Comparison of ENCODE assay signal across 8 mouse cellular contexts in the genomic region with DNA sequence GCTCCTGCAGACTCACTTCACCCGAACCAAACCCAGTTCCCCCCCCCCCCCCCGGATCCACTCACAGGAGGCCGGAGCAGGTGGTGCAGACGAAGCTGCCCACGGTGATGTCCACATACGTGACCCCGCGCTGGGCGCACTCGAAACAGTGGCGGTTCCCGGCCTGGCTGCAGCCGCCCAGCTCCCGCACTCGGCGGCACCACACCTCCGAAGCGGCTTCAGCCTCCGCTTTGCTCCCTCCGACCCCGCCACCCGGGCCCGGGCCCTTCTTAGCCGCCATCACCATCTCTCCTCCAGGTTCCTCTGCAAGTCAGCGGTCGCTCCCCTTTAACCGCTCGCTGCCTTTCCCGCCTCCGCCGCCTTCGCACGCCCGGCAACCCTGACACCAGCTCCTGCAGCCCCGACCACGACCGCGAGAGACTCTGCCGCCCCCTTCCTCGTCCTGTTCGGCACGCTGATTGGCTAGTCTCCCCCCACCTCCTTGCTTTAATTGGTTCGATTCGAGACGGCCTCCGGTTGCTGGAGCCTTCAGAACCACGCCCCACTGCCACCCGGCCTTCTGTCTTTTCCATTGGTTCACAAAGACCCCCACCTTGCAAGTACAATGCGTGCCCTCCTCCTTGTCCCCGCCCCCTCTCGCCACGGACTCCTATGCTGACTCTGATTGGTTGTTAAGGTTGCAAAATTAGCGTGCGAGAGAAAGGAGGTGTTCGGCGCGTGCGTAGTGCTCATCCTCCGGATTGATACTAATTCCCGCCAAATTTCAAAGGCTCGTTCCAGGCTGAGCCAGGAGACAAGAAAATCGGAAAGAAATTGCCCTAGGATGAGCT. TPM values are rescaled to one million over a fixed set of nuclear protein-coding genes. Genes with fewer than 3 reads are reported as not detected.
A peak's percentile ranks its signal among the peaks of the same experiment; 100 is the strongest.
DNase-seq lines count a peak whose midpoint lies in the region; ATAC-seq lines count a peak whose summit lies in the region.

TSS of gene Agfg2 (minus strand) at position 433 of the 830 bp plus-strand sequence.

- peak within 1 kb of the TSS; percentile 81; the same call in 1 of the 2 replicates for H3K27ac ChIP-seq in hindbrain, embryonic 14.5 days

- no peaks in the 10 kb centered on the region for H3K9me3 ChIP-seq in hindbrain, embryonic 14.5 days (ENCODE audit: control insufficient read depth, low read length)

- DNase-seq in R1 (ENCODE audit: low read depth, low spot score): peak; percentile 100
- DNase-seq in cerebellum, postnatal 25 days: peak; percentile 95 to 99
- peak; percentile 95 for DNase-seq in frontal cortex, postnatal 25 days (ENCODE audit: low spot score in 2 of 2)
- peak; percentile 97 for DNase-seq in hindbrain, embryonic 14.5 days (ENCODE audit: low spot score)
- peak; percentile 99 for DNase-seq in layer of hippocampus, postnatal 36 days
- peak; percentile 100 for DNase-seq in lung, postnatal 36 days
- DNase-seq in retina, postnatal 1 day: peak; percentile 100
- peak; percentile 87 to 98 for DNase-seq in urinary bladder, adult 18-20 months (ENCODE audit: low spot score in 2 of 2)

- peak; percentile 99 for ATAC-seq in hindbrain, embryonic 14.5 days (ENCODE audit: low FRiP score)

- peak within 1 kb of the TSS; percentile 70 for H3K4me3 ChIP-seq in hindbrain, embryonic 14.5 days (replicated peaks; ENCODE audit: low read length)

- H3K36me3 ChIP-seq in hindbrain, embryonic 14.5 days (replicated peaks; ENCODE audit: control insufficient read depth, insufficient read depth): no peaks in the 10 kb centered on the region

- WGBS in hindbrain, embryonic 14.5 days: under 1% methylated on average over 62 of the region's 62 CpGs

- peak within 1 kb of the TSS; percentile 81 for H3K4me2 ChIP-seq in hindbrain, embryonic 14.5 days (replicated peaks)

- no peaks in the 10 kb centered on the region for H3K27me3 ChIP-seq in hindbrain, embryonic 14.5 days (ENCODE audit: control insufficient read depth, insufficient read depth, low read length)

- peaks cover 17% of the 10 kb centered on the region for H3K4me1 ChIP-seq in hindbrain, embryonic 14.5 days (replicated peaks; ENCODE audit: control insufficient read depth, insufficient read depth, low read length)

- H3K9ac ChIP-seq in hindbrain, embryonic 14.5 days: peak within 1 kb of the TSS; percentile 75

RNA-seq across cellular contexts. Expression of gene Agfg2, which starts in this region (rescaled TPM):
- 11.8 and 12.2 TPM in 2 replicates for polyA plus RNA-seq in hindbrain, embryonic 14.5 days (2014; fragmentation: Nextera tagmentation; extraction: Ambion mirVana)
- total RNA-seq in layer of hippocampus, postnatal 36 days (2021): 10 to 100 TPM; 57.7 to 61.1 TPM

Comparison
In these comparisons a context has a peak if more than half of its experiments do, and no peak if none do; other contexts are left out.
1. Peak in every context shown above with its lines: DNase-seq, ATAC-seq, H3K4me3 ChIP-seq and H3K27ac ChIP-seq.